Mouse (Mus musculus): Measurements from ENCODE around the gene Icam1.
A peak's percentile ranks its signal among the peaks of the same experiment; 100 is the strongest.

Gene Icam1

GRCm38 (mm10) chr9:21015571-21016130, at the start of gene Icam1:
TSS of gene Icam1 (plus strand) at chr9:21015985.
- no peak for DNase-seq

- DNase-seq = no peak
These were observed 49.8 kb upstream of the Icam1 start for GRCm38 (mm10) chr9:20966008-20966407.

GRCm38 (mm10) chr9:20966747-20967146, 49.0 kb upstream of the Icam1 start:
- no peak for DNase-seq

GRCm38 (mm10) chr9:20971751-20972140, 44.0 kb upstream of the Icam1 start:
- no peak for DNase-seq

- peak; percentile 67 for DNase-seq
These were observed 43.4 kb upstream of the Icam1 start for GRCm38 (mm10) chr9:20972141-20972992.

- DNase-seq = no peak
These were observed 42.6 kb upstream of the Icam1 start for GRCm38 (mm10) chr9:20973001-20973681.

- no peak for DNase-seq
These were observed 42.1 kb upstream of the Icam1 start for GRCm38 (mm10) chr9:20973682-20974075.

GRCm38 (mm10) chr9:20975431-20976215, 40.2 kb upstream of the Icam1 start:
- DNase-seq = peak; percentile 16

GRCm38 (mm10) chr9:20976216-20976960, 39.4 kb upstream of the Icam1 start, which contains the start of gene S1pr2:
TSS of gene S1pr2 (minus strand) at chr9:20976781.
- peak; percentile 57 for DNase-seq

- no peak for DNase-seq
These were observed 38.7 kb upstream of the Icam1 start for GRCm38 (mm10) chr9:20976961-20977689.

- DNase-seq = no peak
These were observed 37.2 kb upstream of the Icam1 start for GRCm38 (mm10) chr9:20978409-20979095.

- DNase-seq = no peak
These were observed 36.6 kb upstream of the Icam1 start for GRCm38 (mm10) chr9:20979181-20979580.

GRCm38 (mm10) chr9:20979769-20980168, 36.0 kb upstream of the Icam1 start:
- no peak for DNase-seq

GRCm38 (mm10) chr9:20982171-20982570, 33.6 kb upstream of the Icam1 start:
- DNase-seq = no peak

- no peak for DNase-seq
These were observed 32.6 kb upstream of the Icam1 start for GRCm38 (mm10) chr9:20983169-20983568.

GRCm38 (mm10) chr9:20986952-20987686, 28.7 kb upstream of the Icam1 start:
- no peak for DNase-seq

- no peak for DNase-seq
These were observed 27.8 kb upstream of the Icam1 start for GRCm38 (mm10) chr9:20987953-20988352.

- no peak for DNase-seq
These were observed 24.9 kb upstream of the Icam1 start for GRCm38 (mm10) chr9:20990861-20991260.

GRCm38 (mm10) chr9:20991587-20991986, 24.2 kb upstream of the Icam1 start:
- DNase-seq = no peak
